Mouse (Mus musculus) heart, embryonic 15.5 days (tissue): ENCODE measurements around the gene Cd302. TPM values are rescaled to one million over a fixed set of nuclear protein-coding genes. Genes with fewer than 3 reads are reported as not detected.

Source experiments
- ATAC-seq: fragments of 200-750 bp; cut with Nextera tagmentation; replicated peaks from 2 replicates; pipeline ENCODE4 v1.8.0; 2017; ENCODE audit warnings: low read depth, moderate TSS enrichment; ENCODE audit not compliant: insufficient number of reproducible peaks, insufficient read depth, low FRiP score
- H3K27ac ChIP-seq: fragments of 300-500 bp; sonication (generic); 2 replicates; pipeline ENCODE4 v1.5.1; 2015; ENCODE audit warnings: mild to moderate bottlenecking, inconsistent platforms
- H3K27me3 ChIP-seq: fragments of 300-500 bp; sonication (generic); 2 replicates; pipeline ENCODE4 v1.6.1; 2015; ENCODE audit warnings: inconsistent platforms
- H3K36me3 ChIP-seq: fragments of 300-500 bp; sonication (generic); 2 replicates; pipeline ENCODE4 v1.6.1; 2015; ENCODE audit warnings: mild to moderate bottlenecking, inconsistent platforms
- H3K4me1 ChIP-seq: fragments of 300-500 bp; sonication (generic); replicated peaks from 2 replicates; pipeline ENCODE4 v1.6.1; 2015; ENCODE audit warnings: inconsistent platforms
- H3K4me2 ChIP-seq: fragments of 300-500 bp; sonication (generic); 2 replicates; pipeline ENCODE4 v1.6.1; 2015; ENCODE audit warnings: inconsistent platforms, mild to moderate bottlenecking, moderate library complexity
- H3K4me3 ChIP-seq: fragments of 300-500 bp; sonication (generic); 2 replicates; pipeline ENCODE4 v1.5.1; 2015; ENCODE audit warnings: mild to moderate bottlenecking, inconsistent platforms
- H3K9ac ChIP-seq: fragments of 300-500 bp; sonication (generic); 2 replicates; pipeline ENCODE4 v1.6.1; 2015; ENCODE audit warnings: mild to moderate bottlenecking, inconsistent platforms
- H3K9me3 ChIP-seq: fragments of 300-500 bp; sonication (generic); replicated peaks from 2 replicates; pipeline ENCODE4 v1.6.1; 2016; ENCODE audit warnings: inconsistent platforms
- WGBS: fragments of 180-500 bp; shearing (Covaris S2); methylation state at CpG from one replicate; pipeline ENCODE4 v1.1.7; 2015; ENCODE audit warnings: mixed read lengths; 5-methylcytosine and 5-hydroxymethylcytosine counted together
- polyA plus RNA-seq: library from polyadenylated mRNA; unstranded; fragments of >200 nt; fragmentation: Nextera tagmentation; extraction: Ambion mirVana; gene quantifications from 2 replicates; pipeline ENCODE4 v1.2.1, GENCODE M21; 2015

The Cd302 gene
- polyA plus RNA-seq, 1 experiment from 2014 or later = 16.5 TPM

GRCm38 (mm10) chr2:60285107-60285617 lies 874 bp upstream of the Cd302 start:
- Histone ChIP-seq H3K4me1 (peaks cover 10% of the 10 kb centered on the region), H3K4me3 (no peak overlapping the region), H3K9ac (no peak overlapping the region), H3K27me3 (no peaks in the 10 kb centered on the region), H3K9me3 (no peaks in the 10 kb centered on the region), H3K36me3 (no peaks in the 10 kb centered on the region), H3K27ac (no peak overlapping the region), H3K4me2 (no peak overlapping the region)
- 86% methylated on average over 8 of the region's 8 CpGs for WGBS
- ATAC-seq = no peak

- WGBS = under 1% methylated on average over 42 of the region's 42 CpGs
- Histone ChIP-seq H3K27ac (no peak overlapping the region), H3K27me3 (no peaks in the 10 kb centered on the region), H3K4me2 (peak overlapping the region; percentile 95), H3K9ac (peak overlapping the region; percentile 60), H3K9me3 (no peaks in the 10 kb centered on the region), H3K4me1 (peaks cover 10% of the 10 kb centered on the region), H3K4me3 (peak overlapping the region; percentile 57), H3K36me3 (no peaks in the 10 kb centered on the region)
- ATAC-seq = peak; percentile 89
Observed at GRCm38 (mm10) chr2:60283751-60284466, 379 bp downstream of the Cd302 start.

- peak overlapping the region; percentile 60 for H3K9ac ChIP-seq
- H3K4me2 ChIP-seq = peak overlapping the region; percentile 95
- peak overlapping the region; percentile 57 for H3K4me3 ChIP-seq
- ATAC-seq = no peak
- H3K9me3 ChIP-seq = no peaks in the 10 kb centered on the region
- H3K27me3 ChIP-seq = no peaks in the 10 kb centered on the region
- no peak overlapping the region for H3K27ac ChIP-seq
- 23% methylated on average over 9 of the region's 9 CpGs for WGBS
- H3K4me1 ChIP-seq = peaks cover 10% of the 10 kb centered on the region
- H3K36me3 ChIP-seq = no peaks in the 10 kb centered on the region
Observed at GRCm38 (mm10) chr2:60283208-60283750, 1.0 kb downstream of the Cd302 start.

DNA sequence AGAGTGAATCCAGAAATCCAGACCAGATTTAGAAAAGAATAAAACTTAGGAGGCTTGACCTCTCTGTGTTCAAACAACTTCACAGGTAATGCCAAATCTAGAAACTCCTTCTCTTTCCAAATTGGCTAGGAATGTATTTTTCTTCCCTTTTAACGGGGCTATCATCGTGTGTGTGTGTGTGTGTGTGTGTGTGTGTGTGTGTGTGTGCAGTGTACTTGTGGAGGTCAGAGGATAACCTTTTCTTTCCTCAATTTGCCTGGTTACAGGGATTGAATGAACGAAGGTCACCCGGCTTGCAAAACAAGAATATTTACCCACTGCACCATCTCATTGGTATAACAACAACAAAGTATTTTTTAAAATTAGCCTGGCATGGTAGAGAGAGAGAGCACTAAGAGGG lies 1.7 kb downstream of the Cd302 start:
- Histone ChIP-seq H3K27ac (no peak overlapping the region), H3K9me3 (no peaks in the 10 kb centered on the region), H3K27me3 (no peaks in the 10 kb centered on the region), H3K4me1 (peaks cover 10% of the 10 kb centered on the region), H3K9ac (no peak overlapping the region), H3K4me2 (peak overlapping the region; percentile 95; the same call in 1 of the 2 replicates), H3K36me3 (no peaks in the 10 kb centered on the region), H3K4me3 (no peak overlapping the region)
- WGBS = 70% methylated on average over 4 of the region's 4 CpGs
- no peak for ATAC-seq

DNA sequence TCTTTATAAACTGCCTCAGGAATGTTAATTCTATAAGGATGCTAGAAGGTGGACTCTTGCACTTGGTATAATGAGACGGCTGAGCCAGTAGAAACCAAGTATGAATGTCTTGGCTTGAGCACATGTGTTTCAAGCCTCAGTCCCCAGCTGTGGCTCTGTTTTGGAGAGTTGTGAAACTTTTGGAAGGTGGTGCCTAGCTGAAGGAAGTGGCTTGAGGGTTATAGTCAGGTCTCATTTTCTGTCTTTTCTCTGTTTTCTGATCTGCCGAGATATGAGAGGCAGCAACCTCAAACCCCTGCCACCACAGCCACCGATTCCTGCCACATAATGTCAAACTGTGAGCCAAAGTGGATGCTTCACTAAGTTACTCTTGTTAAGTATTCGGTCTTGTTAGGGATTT lies 5.7 kb downstream of the Cd302 start:
- Histone ChIP-seq H3K27ac (no peak overlapping the region), H3K27me3 (no peaks in the 10 kb centered on the region), H3K9me3 (no peaks in the 10 kb centered on the region), H3K36me3 (no peaks in the 10 kb centered on the region), H3K9ac (no peak overlapping the region), H3K4me1 (peaks cover 7% of the 10 kb centered on the region), H3K4me3 (no peak overlapping the region), H3K4me2 (no peak overlapping the region)
- ATAC-seq = no peak
- 84% methylated on average over 4 of the region's 4 CpGs for WGBS

DNA sequence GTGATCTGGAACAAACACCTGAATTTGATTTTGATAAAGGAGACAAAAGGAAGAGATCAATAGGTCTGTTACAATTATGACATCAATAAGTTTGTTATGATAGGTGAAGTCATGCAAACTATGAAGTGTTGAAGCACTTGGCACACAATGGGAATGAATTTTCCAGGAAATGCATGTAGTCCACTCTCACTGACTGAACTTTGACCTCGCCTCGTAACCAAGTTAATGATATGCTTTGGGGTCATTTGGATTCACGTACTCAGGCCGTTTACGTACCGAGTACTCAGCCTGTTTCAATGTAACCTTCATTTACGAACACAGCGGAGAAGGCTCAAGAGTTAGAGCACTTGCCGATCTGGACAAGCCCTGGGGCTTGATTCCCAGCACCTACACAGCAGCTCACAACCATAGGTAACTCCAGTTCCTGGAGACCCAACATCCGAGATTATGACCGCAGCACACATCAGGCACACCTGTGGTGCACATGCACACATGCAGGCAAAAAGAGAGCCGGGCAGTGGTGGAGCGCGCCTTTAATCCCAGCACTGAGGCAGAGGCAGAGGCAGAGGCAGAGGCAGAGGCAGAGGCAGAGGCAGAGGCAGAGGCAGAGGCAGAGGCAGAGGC lies 14.3 kb downstream of the Cd302 start:
- 92% methylated on average over 14 of the region's 14 CpGs for WGBS
- ATAC-seq = no peak
- no peak overlapping the region for H3K27ac ChIP-seq
- H3K4me2 ChIP-seq = no peak overlapping the region
- H3K9ac ChIP-seq = no peak overlapping the region
- no peak overlapping the region for H3K4me3 ChIP-seq
- H3K27me3 ChIP-seq = no peaks in the 10 kb centered on the region
- no peaks in the 10 kb centered on the region for H3K9me3 ChIP-seq
- peaks cover 6% of the 10 kb centered on the region; the same call in 1 of the 2 replicates for H3K4me1 ChIP-seq
- H3K36me3 ChIP-seq = peaks cover 4% of the 10 kb centered on the region; the same call in 1 of the 2 replicates

DNA sequence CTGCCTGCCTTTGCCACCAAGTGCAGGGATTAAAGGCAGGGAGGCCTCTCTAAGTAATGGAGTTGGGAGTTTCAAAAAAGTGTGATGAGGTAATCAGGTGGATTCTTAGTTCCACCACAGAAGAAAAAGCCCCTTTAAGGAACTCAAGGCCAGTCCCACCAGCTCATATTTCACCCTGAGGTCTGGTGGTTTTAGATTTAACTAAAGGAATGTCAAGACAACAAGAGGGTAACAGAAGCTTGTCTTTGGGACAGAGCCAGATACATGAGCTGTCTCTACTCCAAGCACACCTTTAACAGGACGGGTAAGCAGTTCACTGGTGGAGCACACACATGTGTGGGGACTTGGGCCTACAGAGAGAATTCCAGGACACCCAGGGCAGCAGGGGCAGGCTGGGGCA lies 16.7 kb downstream of the Cd302 start:
- H3K4me2 ChIP-seq = no peak overlapping the region
- H3K9ac ChIP-seq = no peak overlapping the region
- H3K4me1 ChIP-seq = peaks cover 6% of the 10 kb centered on the region; the same call in 1 of the 2 replicates
- H3K4me3 ChIP-seq = no peak overlapping the region
- H3K9me3 ChIP-seq = no peaks in the 10 kb centered on the region
- no peak overlapping the region for H3K27ac ChIP-seq
- WGBS = 26% methylated on average over 1 of the region's 1 CpGs
- H3K36me3 ChIP-seq = peaks cover 4% of the 10 kb centered on the region; the same call in 1 of the 2 replicates
- H3K27me3 ChIP-seq = no peaks in the 10 kb centered on the region
- ATAC-seq = no peak

DNA sequence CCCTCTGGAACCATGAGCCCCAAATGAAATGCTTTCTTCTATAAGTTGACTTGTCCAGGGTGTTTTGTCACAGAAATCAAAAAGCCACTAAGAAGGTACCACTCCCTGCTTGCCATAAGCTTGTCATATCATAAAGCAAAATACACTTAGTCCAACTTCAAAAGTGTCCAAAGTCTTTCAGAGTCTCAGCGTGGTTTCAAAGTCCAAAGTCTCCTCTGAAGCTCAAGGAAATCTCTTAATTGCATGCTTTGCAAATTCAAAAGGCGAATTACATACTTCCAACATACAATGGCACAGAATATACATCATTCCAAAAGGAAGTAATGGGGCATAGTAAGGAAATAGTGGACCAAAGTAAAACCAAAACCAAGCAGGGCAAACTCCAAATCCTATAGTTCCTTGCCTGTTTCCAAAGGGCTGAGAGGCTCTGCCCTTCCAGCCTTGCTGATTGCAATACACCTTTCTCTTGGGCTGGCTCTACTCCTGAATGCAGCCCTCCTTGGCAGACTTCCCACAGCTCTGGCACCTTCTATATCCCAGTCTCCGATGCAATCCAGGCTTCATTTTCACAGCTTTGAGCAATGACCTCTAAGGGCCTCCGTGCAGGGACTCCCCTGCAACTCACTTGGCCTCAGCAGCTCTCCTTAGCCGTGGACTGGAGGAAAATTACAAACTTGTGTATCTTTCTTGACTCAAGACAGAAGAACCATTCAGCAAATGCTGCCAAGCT lies 23.5 kb downstream of the Cd302 start:
- WGBS = 64% methylated on average over 5 of the region's 5 CpGs
- no peaks in the 10 kb centered on the region for H3K36me3 ChIP-seq
- H3K9ac ChIP-seq = no peak overlapping the region
- H3K27ac ChIP-seq = 0 out of 2 replicates have a peak overlapping the region, but pooled peaks have one; percentile 26
- H3K9me3 ChIP-seq = no peaks in the 10 kb centered on the region
- peaks cover 7% of the 10 kb centered on the region for H3K4me1 ChIP-seq
- no peaks in the 10 kb centered on the region for H3K27me3 ChIP-seq
- no peak overlapping the region for H3K4me2 ChIP-seq
- H3K4me3 ChIP-seq = no peak overlapping the region
- ATAC-seq = no peak

DNA sequence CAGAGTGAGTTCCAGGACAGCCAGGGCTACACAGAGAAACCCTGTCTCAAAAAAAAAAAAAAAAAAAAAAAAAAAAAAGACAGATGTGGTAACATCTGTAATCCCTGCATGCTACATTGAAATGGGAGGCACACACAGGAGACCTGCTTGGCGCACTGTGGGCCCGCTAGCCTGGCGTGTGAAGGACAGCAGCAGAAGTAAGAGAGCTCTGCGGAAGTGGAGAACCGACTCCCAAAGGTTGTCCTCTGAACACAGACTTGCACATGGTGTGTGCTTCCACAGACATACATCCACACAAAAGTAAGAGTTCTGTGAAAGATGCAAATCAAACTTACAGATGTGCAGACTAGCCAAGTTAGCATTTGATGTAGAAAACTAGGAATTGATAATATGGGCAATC lies 25.1 kb downstream of the Cd302 start:
- H3K9ac ChIP-seq = no peak overlapping the region
- 95% methylated on average over 5 of the region's 5 CpGs for WGBS
- peaks cover 7% of the 10 kb centered on the region for H3K4me1 ChIP-seq
- H3K9me3 ChIP-seq = no peaks in the 10 kb centered on the region
- ATAC-seq = no peak
- no peak overlapping the region for H3K27ac ChIP-seq
- H3K4me2 ChIP-seq = no peak overlapping the region
- H3K4me3 ChIP-seq = no peak overlapping the region
- 0 out of 2 replicates have a peak, but pooled peaks cover 3% of the 10 kb centered on the region for H3K36me3 ChIP-seq
- H3K27me3 ChIP-seq = no peaks in the 10 kb centered on the region

DNA sequence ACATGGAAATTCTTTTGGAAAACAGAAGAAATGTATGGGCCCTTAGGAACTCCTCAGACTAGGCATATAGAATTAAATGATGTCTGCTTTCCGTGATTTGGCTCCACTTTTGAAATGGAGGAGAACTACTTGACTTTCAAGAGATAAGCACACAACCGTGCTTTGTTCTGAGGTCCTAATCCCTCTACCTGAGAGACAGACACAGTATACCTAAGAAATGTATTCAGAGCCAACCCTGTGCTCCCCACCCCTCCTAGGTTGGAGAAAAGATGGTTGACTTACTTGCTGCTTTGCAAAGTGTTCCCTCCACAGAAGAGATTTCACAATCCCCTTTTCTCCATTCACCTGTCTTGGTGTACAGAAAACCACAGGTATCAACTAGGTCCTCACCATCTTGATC lies 27.5 kb downstream of the Cd302 start:
- peaks cover 10% of the 10 kb centered on the region for H3K4me1 ChIP-seq
- no peak overlapping the region for H3K27ac ChIP-seq
- no peaks in the 10 kb centered on the region for H3K9me3 ChIP-seq
- 62% methylated on average over 2 of the region's 2 CpGs for WGBS
- ATAC-seq = no peak
- H3K27me3 ChIP-seq = no peaks in the 10 kb centered on the region
- no peak overlapping the region for H3K4me3 ChIP-seq
- no peak overlapping the region for H3K9ac ChIP-seq
- H3K4me2 ChIP-seq = no peak overlapping the region
- H3K36me3 ChIP-seq = 0 out of 2 replicates have a peak, but pooled peaks cover 4% of the 10 kb centered on the region

- Histone ChIP-seq H3K4me2 (no peak overlapping the region), H3K27ac (no peak overlapping the region), H3K9ac (no peak overlapping the region), H3K27me3 (no peaks in the 10 kb centered on the region), H3K4me3 (no peak overlapping the region), H3K4me1 (peaks cover 3% of the 10 kb centered on the region; the same call in 1 of the 2 replicates), H3K9me3 (no peaks in the 10 kb centered on the region), H3K36me3 (peaks cover 11% of the 10 kb centered on the region; the same call in 1 of the 2 replicates)
- ATAC-seq = no peak
Observed at GRCm38 (mm10) chr2:60253506-60253905, 30.8 kb downstream of the Cd302 start.
